Mouse (Mus musculus) heart, postnatal 0 days (tissue): ENCODE measurements around the gene Prkn. TPM values are rescaled to one million over a fixed set of nuclear protein-coding genes. Genes with fewer than 3 reads are reported as not detected.

Source experiments
- ATAC-seq: fragments of 200-750 bp; cut with Nextera tagmentation; 2 replicates; pipeline ENCODE4 v1.8.0; 2017; ENCODE audit warnings: low read depth, moderate number of reproducible peaks, moderate library complexity; ENCODE audit not compliant: insufficient read depth
- DNase-seq: peaks from one replicate; pipeline ENCODE4 v3.0.0-alpha.2; 2016; ENCODE audit warnings: low spot score
- H3K27ac ChIP-seq: fragments of 300-500 bp; sonication (generic); 2 replicates; pipeline ENCODE4 v1.5.1; 2014; ENCODE audit warnings: low read depth, mild to moderate bottlenecking
- H3K27me3 ChIP-seq: fragments of 300-500 bp; sonication (generic); 2 replicates; pipeline ENCODE4 v1.6.1; 2014; ENCODE audit warnings: low read length, mixed read lengths; ENCODE audit not compliant: control insufficient read depth, insufficient read depth
- H3K36me3 ChIP-seq: fragments of 300-500 bp; sonication (generic); replicated peaks from 2 replicates; pipeline ENCODE4 v1.6.1; 2014; ENCODE audit warnings: low read length, mixed read lengths; ENCODE audit not compliant: control insufficient read depth, insufficient read depth
- H3K4me1 ChIP-seq: fragments of 300-500 bp; sonication (generic); 2 replicates; pipeline ENCODE4 v1.6.1; 2014; ENCODE audit warnings: antibody characterized with exemption; ENCODE audit not compliant: control insufficient read depth, insufficient read depth
- H3K4me2 ChIP-seq: fragments of 300-500 bp; sonication (generic); 2 replicates; pipeline ENCODE4 v1.6.1; 2014; ENCODE audit warnings: low read depth, mild to moderate bottlenecking, low read length, moderate library complexity
- H3K4me3 ChIP-seq: fragments of 300-500 bp; sonication (generic); 2 replicates; pipeline ENCODE4 v1.5.1; 2014; ENCODE audit warnings: low read depth, low read length
- H3K9ac ChIP-seq: fragments of 300-500 bp; sonication (generic); replicated peaks from 2 replicates; pipeline ENCODE4 v1.6.1; 2014; ENCODE audit warnings: low read depth, low read length, mixed read lengths
- H3K9me3 ChIP-seq: fragments of 300-500 bp; sonication (generic); replicated peaks from 2 replicates; pipeline ENCODE4 v1.6.1; 2016; ENCODE audit warnings: low read length; ENCODE audit not compliant: control insufficient read depth
- CTCF ChIP-seq: IDR thresholded peaks from 2 replicates; pipeline ENCODE4 v1.5.1; 2016; ENCODE audit warnings: antibody characterized with exemption, control low read depth, low read depth
- EP300 ChIP-seq: IDR thresholded peaks from 2 replicates; pipeline ENCODE4 v1.6.1; 2016; ENCODE audit warnings: antibody characterized with exemption, low read depth
- WGBS: fragments of 180-500 bp; shearing (Covaris S2); extraction: QIAGEN DNeasy Blood & Tissue Kit; methylation state at CpG from one replicate; pipeline ENCODE4 v1.1.7; 2014; 5-methylcytosine and 5-hydroxymethylcytosine counted together
- polyA plus RNA-seq: library from polyadenylated mRNA; unstranded; fragments of >200 nt; fragmentation: Nextera tagmentation; extraction: Ambion mirVana; gene quantifications from 2 replicates; pipeline ENCODE4 v1.2.1, GENCODE M21; 2015
- total RNA-seq: library from RNA; depleted of rRNA; stranded (reverse); fragments of >200 nt; gene quantifications from 2 replicates; pipeline ENCODE4 v1.2.3, GENCODE M21; 2014; ENCODE audit warnings: low replicate concordance

Gene Prkn
- total and polyA plus RNA-seq, 2 experiments from 2014 or later: 4.5 to 14.2 TPM

DNA sequence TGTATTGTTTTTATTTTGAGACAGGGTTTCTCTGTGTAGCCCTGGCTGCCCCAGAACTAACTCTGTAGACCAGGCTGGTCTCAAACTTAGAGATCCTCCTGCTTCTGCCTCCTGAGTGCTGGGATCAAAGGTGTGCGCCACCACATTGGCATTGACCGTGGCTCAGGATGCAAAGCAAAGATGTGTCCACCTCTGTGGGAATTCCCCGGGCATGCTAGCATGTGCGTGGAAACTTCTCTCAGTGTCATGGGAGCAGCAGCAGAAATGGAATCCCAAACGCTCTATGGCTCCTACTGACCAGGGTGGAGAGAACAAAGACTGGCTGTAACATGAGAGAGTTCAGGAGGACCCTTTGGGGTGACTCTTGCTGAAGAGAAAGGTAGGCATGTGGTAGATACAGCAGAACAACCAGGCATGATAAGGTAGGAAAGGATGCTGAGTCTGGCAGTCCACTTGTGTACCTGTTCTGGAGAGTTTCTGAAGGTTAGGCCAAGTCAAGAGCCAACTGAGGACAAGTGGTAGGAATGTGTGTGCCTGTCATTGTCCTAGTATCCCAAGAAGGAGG, 1201.0 kb downstream of the Prkn start:
- no peak overlapping the region for H3K9ac ChIP-seq
- no peaks in the 10 kb centered on the region for H3K9me3 ChIP-seq
- 0 out of 2 replicates have a peak, but pooled peaks cover 3% of the 10 kb centered on the region for H3K4me1 ChIP-seq
- H3K27me3 ChIP-seq: peaks cover 10% of the 10 kb centered on the region
- H3K27ac ChIP-seq: no peak overlapping the region
- H3K4me2 ChIP-seq: no peak overlapping the region
- DNase-seq: no peak
- ATAC-seq: no peak
- H3K36me3 ChIP-seq: no peaks in the 10 kb centered on the region
- TF ChIP-seq CTCF (no peak), EP300 (no peak)
- no peak overlapping the region for H3K4me3 ChIP-seq
- WGBS: 92% methylated on average over 5 of the region's 5 CpGs

DNA sequence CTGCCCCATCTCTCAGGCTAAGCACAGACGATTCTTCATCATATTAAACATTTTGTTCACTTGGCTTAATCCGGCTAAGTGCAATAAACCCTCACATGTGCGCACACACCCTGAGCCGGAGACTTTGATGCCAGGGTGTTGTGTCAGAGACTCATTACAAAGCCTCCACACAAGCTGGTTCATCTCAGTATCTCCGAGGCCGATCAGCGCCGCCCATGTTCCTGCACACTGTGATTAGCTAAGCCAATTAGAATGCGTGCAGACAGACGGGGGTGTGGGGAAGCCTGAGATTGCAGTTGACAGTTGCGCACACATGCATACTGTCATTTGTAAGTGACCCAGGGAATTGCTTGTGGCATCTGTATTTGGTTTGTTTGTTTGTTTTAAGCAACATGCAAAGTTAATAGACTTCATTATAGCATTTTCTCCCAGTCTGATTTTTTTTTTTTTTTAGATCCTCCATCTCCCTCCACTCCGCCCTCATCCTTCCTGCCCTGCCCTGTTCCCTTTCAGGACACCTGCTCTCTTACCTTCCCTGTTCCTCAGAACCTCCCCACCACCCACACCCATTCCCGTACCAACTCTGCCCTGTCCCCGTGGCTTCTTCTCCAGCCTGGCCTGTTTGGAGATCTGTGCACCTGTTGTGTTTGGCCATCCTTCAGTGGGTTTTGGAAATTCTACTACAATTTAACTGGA, 1202.5 kb downstream of the Prkn start:
- Histone ChIP-seq H3K4me1 (0 out of 2 replicates have a peak, but pooled peaks cover 3% of the 10 kb centered on the region), H3K27ac (no peak overlapping the region), H3K27me3 (peaks cover 14% of the 10 kb centered on the region), H3K9ac (no peak overlapping the region), H3K4me2 (no peak overlapping the region), H3K4me3 (no peak overlapping the region), H3K36me3 (no peaks in the 10 kb centered on the region), H3K9me3 (no peaks in the 10 kb centered on the region)
- ATAC-seq (no peak), DNase-seq (no peak)
- TF ChIP-seq EP300 (no peak), CTCF (no peak)
- WGBS: 63% methylated on average over 14 of the region's 14 CpGs

DNA sequence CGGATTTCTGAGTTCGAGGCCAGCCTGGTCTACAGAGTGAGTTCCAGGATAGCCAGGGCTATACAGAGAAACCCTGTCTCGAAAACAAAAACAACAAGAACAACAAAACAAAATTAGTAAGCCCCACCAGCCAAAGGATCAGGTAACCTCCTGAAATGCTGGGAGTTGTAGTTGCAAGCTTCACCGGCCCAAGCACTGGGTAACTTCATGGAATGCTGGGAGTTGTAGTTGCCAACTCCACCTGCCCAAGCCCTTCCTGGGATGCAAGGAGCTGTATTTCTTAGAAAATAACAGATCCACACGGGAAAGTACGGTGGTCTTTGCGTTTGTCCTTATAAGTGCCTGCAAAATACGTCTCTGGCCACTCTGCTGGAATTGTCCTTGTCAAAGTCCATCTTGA, 1204.0 kb downstream of the Prkn start:
- ATAC-seq (no peak), DNase-seq (no peak)
- H3K36me3 ChIP-seq: no peaks in the 10 kb centered on the region
- WGBS: 61% methylated on average over 7 of the region's 8 CpGs
- H3K9me3 ChIP-seq: no peaks in the 10 kb centered on the region
- H3K9ac ChIP-seq: no peak overlapping the region
- no peak overlapping the region for H3K27ac ChIP-seq
- no peak overlapping the region for H3K4me3 ChIP-seq
- TF ChIP-seq CTCF: no peak
- TF ChIP-seq EP300: no peak
- 0 out of 2 replicates have a peak, but pooled peaks cover 3% of the 10 kb centered on the region for H3K4me1 ChIP-seq
- H3K4me2 ChIP-seq: no peak overlapping the region
- peaks cover 14% of the 10 kb centered on the region for H3K27me3 ChIP-seq

DNA sequence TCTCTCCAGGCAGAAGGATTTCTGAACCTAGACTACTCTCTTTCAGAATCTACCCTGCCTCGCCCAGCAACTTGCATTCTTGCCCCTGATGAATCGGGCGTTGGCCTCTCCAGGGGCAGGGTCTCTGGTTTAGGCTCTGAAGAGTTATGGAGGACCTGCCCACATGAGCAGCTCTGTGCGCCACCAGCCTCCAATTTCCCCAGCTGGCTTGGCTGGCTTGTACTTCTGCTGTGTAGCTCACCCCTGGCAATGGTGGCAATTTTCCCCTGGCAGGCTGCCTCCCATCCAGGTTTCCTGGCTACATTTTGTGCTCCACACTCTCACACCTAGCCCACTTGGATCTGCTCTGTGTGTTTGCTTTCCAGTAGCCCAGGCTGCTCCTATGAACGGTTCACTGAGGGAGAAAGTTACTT, 1205.7 kb downstream of the Prkn start:
- Histone ChIP-seq H3K4me2 (no peak overlapping the region), H3K4me1 (no peaks in the 10 kb centered on the region), H3K9me3 (no peaks in the 10 kb centered on the region), H3K27me3 (peaks cover 14% of the 10 kb centered on the region), H3K4me3 (no peak overlapping the region), H3K9ac (no peak overlapping the region), H3K27ac (no peak overlapping the region), H3K36me3 (no peaks in the 10 kb centered on the region)
- ATAC-seq (no peak), DNase-seq (no peak)
- no peak for TF ChIP-seq EP300
- no peak for TF ChIP-seq CTCF
- WGBS: 50% methylated on average over 5 of the region's 5 CpGs

DNA sequence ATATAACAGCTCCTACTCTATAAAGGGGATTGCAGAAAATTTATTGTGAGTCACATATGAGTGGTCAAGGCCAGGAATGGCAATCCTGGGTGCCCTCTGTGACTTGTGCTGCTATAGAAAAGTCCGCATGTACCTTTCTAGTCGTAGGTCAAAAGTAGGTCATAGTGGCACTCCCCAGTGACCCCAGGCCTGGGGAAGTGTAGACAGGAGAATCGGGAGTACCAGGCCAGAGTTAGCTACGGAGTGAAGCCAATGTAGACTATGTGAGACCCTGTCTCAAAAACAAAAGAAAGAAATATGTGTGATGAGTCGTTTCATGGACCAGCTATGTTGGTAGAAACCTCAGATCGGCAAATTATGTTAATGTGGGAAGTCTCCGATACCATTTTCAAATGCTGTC, 1206.8 kb downstream of the Prkn start:
- 74% methylated on average over 7 of the region's 7 CpGs for WGBS

More for the DNA sequence above, 1206.8 kb downstream of the Prkn start:
- ATAC-seq (no peak), DNase-seq (no peak)
- Histone ChIP-seq H3K27ac (no peak overlapping the region), H3K9me3 (no peaks in the 10 kb centered on the region), H3K4me2 (no peak overlapping the region), H3K36me3 (no peaks in the 10 kb centered on the region), H3K4me3 (no peak overlapping the region), H3K4me1 (no peaks in the 10 kb centered on the region), H3K9ac (no peak overlapping the region), H3K27me3 (peaks cover 14% of the 10 kb centered on the region)
- TF ChIP-seq CTCF (no peak), EP300 (no peak)
